Mouse (Mus musculus) ES-E14 (cell line): ENCODE data around the gene Chmp6. TPM values are rescaled to one million over a fixed set of nuclear protein-coding genes. Genes with fewer than 3 reads are reported as not detected.

Experiments used
- DNase-seq: peaks from one replicate; pipeline ENCODE4 v3.0.0-alpha.2; 2013; ENCODE audit warnings: low read depth, low spot score
- H3K27ac ChIP-seq: 2 replicates; pipeline ENCODE4 v1.5.1; 2012; ENCODE audit warnings: low read depth, mild to moderate bottlenecking, low read length, moderate library complexity, mixed read lengths; ENCODE audit not compliant: poor library complexity, insufficient read depth, severe bottlenecking
- H3K36me3 ChIP-seq: 2 replicates; pipeline ENCODE4 v1.6.1; 2012; ENCODE audit warnings: mild to moderate bottlenecking, low read length, moderate library complexity, mixed read lengths; ENCODE audit not compliant: control insufficient read depth, poor library complexity, insufficient read depth, severe bottlenecking
- H3K4me1 ChIP-seq, 2 experiments: fragments of 150-350 bp in 1 of 2; sonication (generic) in 1 of 2; 2 replicates each; pipeline ENCODE4 v1.6.1; 2012; ENCODE audit warnings: low read length in 2 of 2, mild to moderate bottlenecking in 1 of 2, mixed read lengths in 1 of 2; ENCODE audit not compliant: control insufficient read depth in 2 of 2, insufficient read depth in 2 of 2, poor library complexity in 1 of 2
- H3K4me3 ChIP-seq, 2 experiments: fragments of 150-350 bp in 1 of 2; sonication (generic) in 1 of 2; 2 replicates each; pipeline ENCODE4 v1.5.1; 2012; ENCODE audit warnings: low read length in 2 of 2, low read depth in 1 of 2, mild to moderate bottlenecking in 1 of 2, mixed read lengths in 1 of 2; ENCODE audit not compliant: insufficient read depth in 1 of 2, poor library complexity in 1 of 2, severe bottlenecking in 1 of 2
- H3K9ac ChIP-seq: 2 replicates; pipeline ENCODE4 v1.6.1; 2012; ENCODE audit warnings: low read depth, mild to moderate bottlenecking, low read length, mixed read lengths; ENCODE audit not compliant: poor library complexity, insufficient read depth, severe bottlenecking
- H3K9me3 ChIP-seq: fragments of 150-350 bp; sonication (generic); 2 replicates; pipeline ENCODE4 v1.6.1; 2012; ENCODE audit warnings: low read depth, mild to moderate bottlenecking, low read length; ENCODE audit not compliant: control insufficient read depth, insufficient read depth
- CHD2 ChIP-seq: IDR thresholded peaks from 2 replicates; pipeline ENCODE4 v1.6.1; 2014; ENCODE audit warnings: mild to moderate bottlenecking, low read depth, low read length, inconsistent platforms
- HCFC1 ChIP-seq: IDR thresholded peaks from 2 replicates; pipeline ENCODE4 v1.6.1; 2012; ENCODE audit warnings: low read length, inconsistent platforms, borderline replicate concordance; ENCODE audit not compliant: insufficient read depth
- MAFK ChIP-seq: IDR thresholded peaks from 2 replicates; pipeline ENCODE4 v1.6.1; 2014; ENCODE audit warnings: mild to moderate bottlenecking, low read depth, low read length, inconsistent platforms; ENCODE audit not compliant: insufficient read depth
- ZC3H11A ChIP-seq: IDR thresholded peaks from 2 replicates; pipeline ENCODE4 v1.6.1; 2012; ENCODE audit warnings: low read depth, mild to moderate bottlenecking, inconsistent platforms, low read length, borderline replicate concordance
- ZNF384 ChIP-seq: IDR thresholded peaks from 2 replicates; pipeline ENCODE4 v1.6.1; 2012; ENCODE audit warnings: low read depth, low read length, inconsistent platforms
- in situ Hi-C, 2 experiments: fragments of 600-800 bp; cut with MboI; formaldehyde crosslinking; loops; one replicate each; pipeline ENCODE4 v1.15.1; 2025; ENCODE audit warnings: low sequenced_read_pairs in 2 of 2, inconsistent platforms in 1 of 2; ENCODE audit not compliant: unreplicated experiment in 2 of 2
- total RNA-seq: library from RNA; depleted of rRNA; stranded (reverse); fragments of 300-350 nt; gene quantifications from 2 replicates; pipeline ENCODE4 v1.2.3, GENCODE M21; 2012

Chmp6 gene
- total RNA-seq, 1 experiment: 48.1 TPM

- H3K9ac ChIP-seq: no peak overlapping the region
- peaks cover 20% of the 10 kb centered on the region; the same call in 1 of the 2 replicates for H3K36me3 ChIP-seq
- no peak overlapping the region for H3K4me3 ChIP-seq
- H3K9me3 ChIP-seq: no peaks in the 10 kb centered on the region
- in situ Hi-C loops: loop anchor here in 1 of 2 experiments (25.0 kb wide), 1 partner anchor 407 kb away; no protein-coding TSS in a partner anchor
- no peak for TF ChIP-seq ZC3H11A
- TF ChIP-seq CHD2: no peak
- DNase-seq: no peak
- peaks cover 0 to 14% of the 10 kb centered on the region in 2 experiments; a peak in 1 of 4 replicates for H3K4me1 ChIP-seq
- no peak overlapping the region for H3K27ac ChIP-seq
These were observed 6.2 kb downstream of the Chmp6 start for GRCm38 (mm10) chr11:119919432-119919831.

DNA sequence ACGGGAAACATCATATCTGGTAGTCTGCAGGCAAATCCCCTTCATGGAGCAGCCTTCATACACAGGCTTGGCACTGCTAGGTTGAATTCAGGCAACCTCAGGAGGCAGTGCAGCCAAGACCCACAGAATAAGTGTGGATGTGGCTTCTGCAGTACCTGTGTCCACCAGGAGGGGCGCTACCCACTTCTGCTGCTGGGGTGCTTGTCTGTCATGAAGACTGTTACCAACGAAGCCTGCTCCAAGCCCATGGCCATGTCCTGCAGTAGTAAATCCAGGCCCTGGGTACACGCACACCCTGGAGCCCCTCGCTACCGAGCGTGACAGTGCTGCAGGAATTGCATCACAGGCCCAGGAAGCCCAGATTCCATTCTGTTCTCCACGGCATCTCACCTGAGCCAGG is 6.7 kb downstream of the Chmp6 start:
- Histone ChIP-seq H3K4me3 (no peak overlapping the region), H3K4me1 (peaks cover 0 to 9% of the 10 kb centered on the region in 2 experiments; a peak in 1 of 4 replicates), H3K9ac (no peak overlapping the region), H3K27ac (no peak overlapping the region), H3K9me3 (no peaks in the 10 kb centered on the region), H3K36me3 (peaks cover 20% of the 10 kb centered on the region; the same call in 1 of the 2 replicates)
- in situ Hi-C loops: loop anchor here in 1 of 2 experiments (25.0 kb wide), 1 partner anchor 408 kb away; no protein-coding TSS in a partner anchor
- TF ChIP-seq HCFC1 (no peak), ZC3H11A (peak; percentile 69; the same call in 1 of the 2 replicates)
- DNase-seq: peak; percentile 77

DNA sequence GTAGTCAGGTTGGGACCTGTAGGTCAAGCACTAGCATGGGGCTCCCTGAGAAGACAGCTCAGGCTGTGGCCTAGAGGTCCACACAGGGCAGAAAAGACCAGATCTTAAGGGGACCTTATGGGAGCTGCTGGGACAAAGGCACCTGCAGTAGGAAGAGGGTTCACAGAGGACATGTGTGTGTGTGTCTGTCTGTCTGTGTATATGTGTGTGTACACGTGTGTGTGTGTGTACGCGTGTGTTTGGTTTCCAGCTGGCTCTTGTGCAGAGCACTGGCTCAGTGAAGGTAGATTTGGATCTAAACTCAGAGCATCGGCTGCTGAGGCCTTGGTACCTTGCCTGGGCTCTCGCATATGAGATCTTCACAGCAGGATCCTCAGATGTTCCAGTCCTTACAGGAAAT is 7.4 kb downstream of the Chmp6 start:
- H3K9me3 ChIP-seq: no peaks in the 10 kb centered on the region
- peaks cover 0 to 4% of the 10 kb centered on the region in 2 experiments; a peak in 1 of 4 replicates for H3K4me1 ChIP-seq
- no peak for TF ChIP-seq ZC3H11A
- no peak for TF ChIP-seq ZNF384
- no peak for TF ChIP-seq HCFC1
- TF ChIP-seq CHD2: no peak
- no peak for TF ChIP-seq MAFK
- H3K36me3 ChIP-seq: peaks cover 17% of the 10 kb centered on the region; the same call in 1 of the 2 replicates
- in situ Hi-C loops: loop anchor here in 1 of 2 experiments (25.0 kb wide), 1 partner anchor 408 kb away; no protein-coding TSS in a partner anchor
- H3K4me3 ChIP-seq: no peak overlapping the region
- no peak overlapping the region for H3K9ac ChIP-seq
- no peak for DNase-seq
- H3K27ac ChIP-seq: no peak overlapping the region

DNA sequence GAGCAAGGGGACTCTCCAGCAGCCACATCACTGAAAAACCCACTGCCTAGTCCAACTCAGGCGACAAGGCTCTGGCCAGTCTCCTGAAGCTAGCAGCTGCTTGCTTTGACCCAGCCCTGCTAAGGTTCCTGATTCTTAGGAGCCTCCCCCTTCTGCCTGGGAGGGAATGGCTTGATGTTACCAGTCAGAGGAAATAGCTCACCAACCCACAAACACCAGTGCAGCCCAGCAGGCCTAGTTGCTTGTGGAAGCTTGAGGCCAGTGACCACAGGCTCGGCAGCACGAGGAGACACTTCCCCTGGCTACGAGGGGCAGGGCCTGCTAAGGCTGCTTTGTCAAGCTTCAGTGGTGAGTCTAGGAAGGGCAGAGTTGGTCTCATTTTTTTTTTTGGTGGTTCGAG is 11.9 kb downstream of the Chmp6 start:
- no peak overlapping the region for H3K27ac ChIP-seq
- H3K4me1 ChIP-seq: peaks cover 0 to 11% of the 10 kb centered on the region in 2 experiments; a peak in 2 of 4 replicates
- in situ Hi-C loops: no loop called here
- H3K9me3 ChIP-seq: no peaks in the 10 kb centered on the region
- H3K4me3 ChIP-seq: no peak overlapping the region
- H3K36me3 ChIP-seq: no peaks in the 10 kb centered on the region
- no peak for DNase-seq
- no peak overlapping the region for H3K9ac ChIP-seq
- TF ChIP-seq CHD2 (no peak), ZC3H11A (no peak), MAFK (no peak), ZNF384 (no peak), HCFC1 (no peak)

DNA sequence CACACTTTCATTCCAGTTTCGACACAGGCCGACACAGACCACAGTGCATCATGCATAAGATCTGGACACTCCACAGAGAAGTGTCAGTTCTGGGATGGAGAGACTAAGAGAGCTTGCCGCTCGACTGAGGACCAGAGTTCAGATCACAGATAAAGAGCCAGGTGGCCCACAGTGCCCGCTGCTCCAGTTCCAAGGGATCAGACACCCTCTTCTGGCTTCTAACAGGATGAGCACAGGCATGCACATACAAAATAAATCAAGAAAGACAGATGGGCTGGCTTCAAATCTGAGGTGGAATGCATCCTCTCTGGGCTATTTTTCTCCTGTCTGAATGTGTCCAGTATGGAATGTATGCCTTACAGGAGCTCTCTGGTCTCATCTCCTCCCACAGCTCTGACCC is 13.5 kb downstream of the Chmp6 start:
- no peak overlapping the region for H3K4me3 ChIP-seq
- TF ChIP-seq HCFC1 (no peak), ZC3H11A (no peak), CHD2 (no peak), ZNF384 (no peak), MAFK (no peak)
- DNase-seq: no peak
- in situ Hi-C loops: no loop called here
- no peaks in the 10 kb centered on the region for H3K9me3 ChIP-seq
- H3K4me1 ChIP-seq: peaks cover 2 to 15% of the 10 kb centered on the region in 2 experiments; a peak in 2 of 4 replicates
- no peaks in the 10 kb centered on the region for H3K36me3 ChIP-seq
- H3K27ac ChIP-seq: no peak overlapping the region
- no peak overlapping the region for H3K9ac ChIP-seq
